Mouse (Mus musculus): Measurements from ENCODE around the gene Fhdc1. TPM values are rescaled to one million over a fixed set of nuclear protein-coding genes. Genes with fewer than 3 reads are reported as not detected.

The Fhdc1 gene
- polyA plus RNA-seq, 1 experiment = 0.46 TPM

DNA sequence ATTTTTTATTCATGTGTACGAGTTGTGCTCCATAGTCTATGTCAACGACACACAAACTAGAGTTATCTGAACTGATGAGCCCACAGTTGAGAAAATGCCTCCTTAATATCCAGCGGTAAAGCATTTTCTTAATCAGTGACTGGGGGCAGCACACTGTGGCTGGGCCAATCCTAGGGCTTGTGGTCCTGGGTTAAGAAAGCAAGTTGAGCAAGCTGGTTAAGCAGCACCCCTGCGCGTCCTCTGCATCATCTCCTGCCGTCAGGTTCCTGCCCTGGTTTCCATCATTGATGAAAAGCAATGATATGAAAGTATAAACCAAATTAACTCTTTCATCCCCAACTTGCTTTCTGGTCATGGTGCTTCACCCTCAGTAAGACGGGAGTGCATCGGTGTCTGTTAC is 12.4 kb upstream of the Fhdc1 start:
- H3K4me1 ChIP-seq (ENCODE audit: control insufficient read depth, insufficient read depth, low read length) = no peaks in the 10 kb centered on the region
- H3K4me3 ChIP-seq (ENCODE audit: insufficient read depth, low read length) = no peak overlapping the region
- no peak overlapping the region for H3K27ac ChIP-seq (ENCODE audit: insufficient read depth, low read depth, low read length)
- TF ChIP-seq POLR2A (IDR thresholded peaks at IDR 0.05; ENCODE audit: borderline replicate concordance, low read depth, low read length) (no peak), CTCF (IDR thresholded peaks at IDR 0.05; ENCODE audit: low read depth, low read length) (no peak)

GRCm38 (mm10) chr3:84492148-84492547 is 11.9 kb upstream of the Fhdc1 start:
- TF ChIP-seq CTCF (IDR thresholded peaks at IDR 0.05; ENCODE audit: low read depth, low read length) (no peak), POLR2A (IDR thresholded peaks at IDR 0.05; ENCODE audit: borderline replicate concordance, low read depth, low read length) (no peak)
- Histone ChIP-seq H3K4me3 (ENCODE audit: insufficient read depth, low read length) (no peak overlapping the region), H3K4me1 (ENCODE audit: control insufficient read depth, insufficient read depth, low read length) (no peaks in the 10 kb centered on the region), H3K27ac (ENCODE audit: insufficient read depth, low read depth, low read length) (no peak overlapping the region)

DNA sequence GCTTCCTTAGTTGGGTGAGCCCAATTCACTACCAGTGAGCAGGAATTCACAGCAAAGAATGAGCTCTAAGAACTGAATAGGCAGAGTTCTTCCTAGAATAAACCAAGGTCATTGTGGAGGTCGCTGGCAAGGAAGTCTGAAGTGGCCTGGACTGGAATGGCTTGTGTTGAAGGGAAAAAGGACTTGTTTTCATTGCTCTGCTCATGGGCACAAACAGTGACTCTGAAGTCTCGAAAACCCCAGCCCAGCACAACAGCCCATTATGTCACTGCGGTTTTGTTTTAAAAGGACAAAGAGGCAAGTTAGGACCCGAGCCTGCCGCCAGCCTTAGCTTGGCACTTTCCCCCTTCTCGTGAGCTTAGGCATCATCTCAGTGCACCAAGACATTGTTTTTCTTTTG is 8.5 kb upstream of the Fhdc1 start:
- Histone ChIP-seq H3K27ac (ENCODE audit: insufficient read depth, low read depth, low read length) (no peak overlapping the region), H3K4me1 (ENCODE audit: control insufficient read depth, insufficient read depth, low read length) (no peaks in the 10 kb centered on the region), H3K4me3 (ENCODE audit: insufficient read depth, low read length) (no peak overlapping the region)
- TF ChIP-seq CTCF (IDR thresholded peaks at IDR 0.05; ENCODE audit: low read depth, low read length) = no peak
- no peak for TF ChIP-seq POLR2A (IDR thresholded peaks at IDR 0.05; ENCODE audit: borderline replicate concordance, low read depth, low read length)

DNA sequence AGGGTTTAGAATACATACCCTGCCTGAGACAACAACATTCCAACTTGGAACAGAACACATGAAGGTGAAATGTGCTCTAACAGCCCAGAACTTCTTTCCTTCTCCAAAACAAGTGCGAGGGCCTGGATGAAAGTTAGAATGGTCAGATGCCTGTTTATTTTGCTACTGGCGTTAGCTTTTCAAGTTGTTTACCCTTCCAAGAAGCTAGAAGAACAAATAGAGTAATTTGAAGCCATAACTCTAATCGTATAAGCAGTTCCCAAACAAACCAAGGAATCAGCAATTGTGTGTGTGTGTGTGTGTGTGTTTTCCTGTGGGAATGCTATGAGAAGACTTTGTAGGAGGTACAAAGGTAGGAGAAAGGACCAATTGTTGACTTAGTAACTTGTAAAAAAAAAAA is 4.7 kb upstream of the Fhdc1 start:
- TF ChIP-seq CTCF (IDR thresholded peaks at IDR 0.05; ENCODE audit: low read depth, low read length) (no peak), POLR2A (IDR thresholded peaks at IDR 0.05; ENCODE audit: borderline replicate concordance, low read depth, low read length) (no peak)
- H3K4me3 ChIP-seq (ENCODE audit: insufficient read depth, low read length) = no peak overlapping the region
- H3K27ac ChIP-seq (ENCODE audit: insufficient read depth, low read depth, low read length) = no peak overlapping the region
- peaks cover 3% of the 10 kb centered on the region; the same call in 1 of the 2 replicates for H3K4me1 ChIP-seq (ENCODE audit: control insufficient read depth, insufficient read depth, low read length)

DNA sequence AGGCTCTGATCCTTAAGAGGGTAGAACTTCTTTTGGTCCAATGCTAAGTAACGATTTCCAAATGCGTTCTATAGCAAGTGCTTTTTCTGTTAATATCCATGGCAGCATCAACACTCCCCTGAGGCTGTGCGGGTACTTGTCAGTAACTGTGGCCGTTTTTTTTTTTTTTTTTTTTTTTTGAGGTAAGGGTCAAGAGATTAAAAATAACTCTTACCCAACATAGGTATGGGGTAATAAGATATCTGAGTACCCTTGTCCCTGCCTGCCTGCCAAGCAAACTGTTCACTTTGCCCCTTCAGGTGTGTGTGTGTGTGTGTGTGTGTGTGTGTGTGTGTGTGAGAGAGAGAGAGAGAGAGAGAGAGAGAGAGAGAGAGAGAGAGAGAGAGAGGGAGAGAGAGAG is 4.1 kb upstream of the Fhdc1 start:
- Histone ChIP-seq H3K4me3 (ENCODE audit: insufficient read depth, low read length) (no peak overlapping the region), H3K27ac (ENCODE audit: insufficient read depth, low read depth, low read length) (no peak overlapping the region), H3K4me1 (ENCODE audit: control insufficient read depth, insufficient read depth, low read length) (peaks cover 5% of the 10 kb centered on the region; the same call in 1 of the 2 replicates)
- no peak for TF ChIP-seq POLR2A (IDR thresholded peaks at IDR 0.05; ENCODE audit: borderline replicate concordance, low read depth, low read length)
- no peak for TF ChIP-seq CTCF (IDR thresholded peaks at IDR 0.05; ENCODE audit: low read depth, low read length)

DNA sequence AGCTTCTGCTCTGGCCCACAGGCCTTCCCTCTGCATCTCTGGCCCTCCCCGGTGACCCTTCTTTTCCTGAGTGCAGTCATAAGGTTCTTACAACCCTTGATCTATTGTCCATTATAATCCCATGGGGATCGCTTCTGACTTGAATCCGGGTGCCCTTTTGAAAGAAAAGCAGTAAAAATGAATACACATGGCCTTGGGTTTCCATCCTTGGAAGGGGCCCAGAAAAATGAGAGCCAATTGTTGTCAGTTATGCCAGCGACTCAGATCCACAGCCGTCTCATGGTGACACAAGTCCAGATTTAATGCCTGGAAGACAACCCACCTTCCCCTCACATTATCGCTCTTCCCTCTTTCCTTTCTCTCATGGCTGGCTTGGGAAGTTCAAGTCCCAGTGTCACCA is 1.9 kb upstream of the Fhdc1 start:
- no peak overlapping the region for H3K27ac ChIP-seq (ENCODE audit: insufficient read depth, low read depth, low read length)

GRCm38 (mm10) chr3:84481104-84481503 is 875 bp upstream of the Fhdc1 start:
- Histone ChIP-seq H3K27ac (ENCODE audit: insufficient read depth, low read depth, low read length) (no peak overlapping the region), H3K4me1 (ENCODE audit: control insufficient read depth, insufficient read depth, low read length) (peaks cover 5% of the 10 kb centered on the region; the same call in 1 of the 2 replicates), H3K4me3 (ENCODE audit: insufficient read depth, low read length) (peak overlapping the region; percentile 48)
- TF ChIP-seq CTCF (IDR thresholded peaks at IDR 0.05; ENCODE audit: low read depth, low read length) (no peak), POLR2A (IDR thresholded peaks at IDR 0.05; ENCODE audit: borderline replicate concordance, low read depth, low read length) (no peak)

More for the DNA sequence above, 1.9 kb upstream of the Fhdc1 start:
- no peak overlapping the region for H3K4me3 ChIP-seq (ENCODE audit: insufficient read depth, low read length)
- H3K4me1 ChIP-seq (ENCODE audit: control insufficient read depth, insufficient read depth, low read length) = peaks cover 5% of the 10 kb centered on the region; the same call in 1 of the 2 replicates
- TF ChIP-seq CTCF (IDR thresholded peaks at IDR 0.05; ENCODE audit: low read depth, low read length) (no peak), POLR2A (IDR thresholded peaks at IDR 0.05; ENCODE audit: borderline replicate concordance, low read depth, low read length) (no peak)

GRCm38 (mm10) chr3:84479293-84480005 is 780 bp downstream of the Fhdc1 start:
- peak overlapping the region; percentile 48 for H3K4me3 ChIP-seq (ENCODE audit: insufficient read depth, low read length)
- no peak overlapping the region for H3K27ac ChIP-seq (ENCODE audit: insufficient read depth, low read depth, low read length)
- TF ChIP-seq POLR2A (IDR thresholded peaks at IDR 0.05; ENCODE audit: borderline replicate concordance, low read depth, low read length) = no peak
- no peak for TF ChIP-seq CTCF (IDR thresholded peaks at IDR 0.05; ENCODE audit: low read depth, low read length)
- H3K4me1 ChIP-seq (ENCODE audit: control insufficient read depth, insufficient read depth, low read length) = peaks cover 5% of the 10 kb centered on the region; the same call in 1 of the 2 replicates

DNA sequence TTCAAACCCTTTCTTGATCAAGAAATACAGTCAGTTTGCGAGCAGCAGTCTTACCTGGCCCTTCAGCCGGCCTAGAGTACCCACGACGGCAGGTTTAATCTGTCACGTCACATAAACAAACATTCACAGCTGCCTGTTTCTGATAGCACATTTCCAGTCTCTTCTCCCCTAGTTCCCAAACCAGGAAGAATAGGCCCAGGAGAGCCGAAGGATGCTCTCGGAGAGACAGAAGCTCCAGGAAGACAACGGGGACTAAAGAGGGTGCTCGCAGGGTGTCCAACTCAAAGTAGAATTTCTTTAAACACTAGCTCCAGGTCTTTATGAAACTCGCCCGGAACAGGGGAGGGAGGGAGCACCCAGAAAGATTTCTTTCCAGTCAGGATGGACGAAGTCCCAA is 1.3 kb downstream of the Fhdc1 start:
- Histone ChIP-seq H3K27ac (ENCODE audit: insufficient read depth, low read depth, low read length) (no peak overlapping the region), H3K4me1 (ENCODE audit: control insufficient read depth, insufficient read depth, low read length) (peaks cover 5% of the 10 kb centered on the region; the same call in 1 of the 2 replicates), H3K4me3 (ENCODE audit: insufficient read depth, low read length) (peak overlapping the region; percentile 48; the same call in 1 of the 2 replicates)
- no peak for TF ChIP-seq CTCF (IDR thresholded peaks at IDR 0.05; ENCODE audit: low read depth, low read length)
- TF ChIP-seq POLR2A (IDR thresholded peaks at IDR 0.05; ENCODE audit: borderline replicate concordance, low read depth, low read length) = no peak

GRCm38 (mm10) chr3:84478195-84478594 is 2.0 kb downstream of the Fhdc1 start:
- Histone ChIP-seq H3K4me1 (ENCODE audit: control insufficient read depth, insufficient read depth, low read length) (peaks cover 5% of the 10 kb centered on the region; the same call in 1 of the 2 replicates), H3K4me3 (ENCODE audit: insufficient read depth, low read length) (no peak overlapping the region), H3K27ac (ENCODE audit: insufficient read depth, low read depth, low read length) (no peak overlapping the region)
- TF ChIP-seq CTCF (IDR thresholded peaks at IDR 0.05; ENCODE audit: low read depth, low read length) = no peak
- TF ChIP-seq POLR2A (IDR thresholded peaks at IDR 0.05; ENCODE audit: borderline replicate concordance, low read depth, low read length) = no peak

All from bone marrow macrophage, adult 2 months (primary cell).